Mouse (Mus musculus): Measurements from ENCODE around the gene Metap1.

DNA sequence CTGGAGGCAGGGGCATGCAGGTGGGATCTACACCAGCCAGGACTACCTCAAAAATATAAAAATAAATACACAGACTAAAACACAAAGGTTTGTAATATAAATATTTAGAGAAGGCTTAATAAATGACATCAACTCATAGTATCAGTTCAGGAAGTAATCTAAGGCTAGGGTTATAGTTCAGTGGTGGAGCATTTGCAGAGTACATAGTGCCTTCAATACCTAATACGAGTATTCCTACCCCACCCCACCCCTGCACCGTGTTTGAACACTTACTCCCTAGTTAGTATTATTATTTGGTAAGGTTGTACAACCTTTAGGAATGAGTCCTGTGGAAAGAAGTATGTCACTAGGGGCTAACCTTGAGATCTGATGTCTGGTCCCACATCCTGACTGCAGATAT is 6.1 kb downstream of the Metap1 start:
- no peak for TF ChIP-seq CTCF (IDR thresholded peaks at IDR 0.05; ENCODE audit: low read depth)
- TF ChIP-seq EP300 (IDR thresholded peaks at IDR 0.05; ENCODE audit: low read depth): no peak

Data from liver, embryonic 14.5 days (tissue).